Mouse (Mus musculus) heart, embryonic 16.5 days (tissue): ENCODE results near the gene Mgat4a. TPM values are rescaled to one million over a fixed set of nuclear protein-coding genes. Genes with fewer than 3 reads are reported as not detected.

Experiments
- ATAC-seq: fragments of 200-750 bp; cut with Nextera tagmentation; replicated peaks from 2 replicates; pipeline ENCODE4 v1.8.0; 2017; ENCODE audit warnings: moderate number of reproducible peaks; ENCODE audit not compliant: insufficient read depth, low FRiP score; ENCODE audit errors: extremely low read depth
- H3K27ac ChIP-seq: fragments of 300-500 bp; sonication (generic); 2 replicates; pipeline ENCODE4 v1.5.1; 2014; ENCODE audit warnings: mild to moderate bottlenecking, low read length, control low read depth, moderate library complexity
- H3K27me3 ChIP-seq: fragments of 300-500 bp; sonication (generic); 2 replicates; pipeline ENCODE4 v1.6.1; 2014; ENCODE audit warnings: low read length, mixed read lengths; ENCODE audit not compliant: control insufficient read depth, insufficient read depth
- H3K36me3 ChIP-seq: fragments of 300-500 bp; sonication (generic); 2 replicates; pipeline ENCODE4 v1.6.1; 2014; ENCODE audit not compliant: control insufficient read depth, insufficient read depth
- H3K4me1 ChIP-seq: fragments of 300-500 bp; sonication (generic); 2 replicates; pipeline ENCODE4 v1.6.1; 2014; ENCODE audit warnings: low read length, mixed read lengths; ENCODE audit not compliant: control insufficient read depth, insufficient read depth
- H3K4me2 ChIP-seq: fragments of 300-500 bp; sonication (generic); 2 replicates; pipeline ENCODE4 v1.6.1; 2014; ENCODE audit warnings: low read depth, mild to moderate bottlenecking, control low read depth, low read length
- H3K4me3 ChIP-seq: fragments of 300-500 bp; sonication (generic); 2 replicates; pipeline ENCODE4 v1.5.1; 2014; ENCODE audit warnings: mild to moderate bottlenecking, control low read depth, low read length
- H3K9ac ChIP-seq: fragments of 300-500 bp; sonication (generic); 2 replicates; pipeline ENCODE4 v1.6.1; 2014; ENCODE audit warnings: low read length, control low read depth
- H3K9me3 ChIP-seq: fragments of 300-500 bp; sonication (generic); replicated peaks from 2 replicates; pipeline ENCODE4 v1.6.1; 2016; ENCODE audit warnings: low read length; ENCODE audit not compliant: control insufficient read depth
- WGBS: fragments of 180-500 bp; shearing (Covaris S2); extraction: QIAGEN DNeasy Blood & Tissue Kit; methylation state at CpG from one replicate; pipeline ENCODE4 v1.1.7; 2014; 5-methylcytosine and 5-hydroxymethylcytosine counted together
- polyA plus RNA-seq: library from polyadenylated mRNA; unstranded; fragments of >200 nt; fragmentation: Nextera tagmentation; extraction: Ambion mirVana; gene quantifications from 2 replicates; pipeline ENCODE4 v1.2.1, GENCODE M21; 2015

The Mgat4a gene
- polyA plus RNA-seq, 1 experiment from 2014 or later: 5.0 TPM

GRCm38 (mm10) chr1:37442848-37443835 lies 97.7 kb downstream of the Mgat4a start:
- H3K4me2 ChIP-seq: no peak overlapping the region
- no peak overlapping the region for H3K4me3 ChIP-seq
- H3K9me3 ChIP-seq: no peaks in the 10 kb centered on the region
- peaks cover 7% of the 10 kb centered on the region; the same call in 1 of the 2 replicates for H3K36me3 ChIP-seq
- ATAC-seq: no peak
- peaks cover 2% of the 10 kb centered on the region; the same call in 1 of the 2 replicates for H3K4me1 ChIP-seq
- no peaks in the 10 kb centered on the region for H3K27me3 ChIP-seq
- H3K9ac ChIP-seq: no peak overlapping the region
- no peak overlapping the region for H3K27ac ChIP-seq
- WGBS: 89% methylated on average over 16 of the region's 16 CpGs

DNA sequence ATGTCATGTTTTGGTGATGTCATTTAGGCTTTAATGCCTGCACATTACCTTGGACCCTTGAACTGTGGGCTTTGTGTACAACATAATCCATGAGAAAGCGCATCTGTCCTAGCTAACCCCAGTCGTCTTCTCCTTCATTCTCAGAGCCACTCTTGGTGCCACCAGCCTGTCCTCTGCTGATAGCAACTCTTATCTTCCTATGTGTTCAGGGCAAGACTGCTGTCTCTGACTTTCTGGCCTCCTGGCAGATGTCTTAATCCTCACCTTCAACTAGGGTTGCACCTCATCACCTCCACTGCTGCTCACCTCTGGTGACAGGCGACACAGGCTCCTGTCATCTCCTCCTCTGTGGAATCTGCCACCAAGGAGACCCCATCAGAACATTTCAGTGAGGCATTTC lies 104.4 kb downstream of the Mgat4a start:
- WGBS: 68% methylated on average over 3 of the region's 3 CpGs
- ATAC-seq: no peak
- Histone ChIP-seq H3K4me3 (no peak overlapping the region), H3K9me3 (no peaks in the 10 kb centered on the region), H3K9ac (no peak overlapping the region), H3K4me2 (no peak overlapping the region), H3K36me3 (peaks cover 36% of the 10 kb centered on the region), H3K27ac (no peak overlapping the region), H3K4me1 (peaks cover 2% of the 10 kb centered on the region), H3K27me3 (no peaks in the 10 kb centered on the region)

GRCm38 (mm10) chr1:37430297-37430840 lies 110.4 kb downstream of the Mgat4a start:
- WGBS: 2% methylated on average over 40 of the region's 40 CpGs
- Histone ChIP-seq H3K27me3 (no peaks in the 10 kb centered on the region), H3K9me3 (no peaks in the 10 kb centered on the region), H3K27ac (peak overlapping the region; percentile 77), H3K36me3 (peaks cover 27% of the 10 kb centered on the region), H3K9ac (peak overlapping the region; percentile 96), H3K4me1 (peaks cover 15% of the 10 kb centered on the region), H3K4me3 (peak overlapping the region; percentile 97), H3K4me2 (peak overlapping the region; percentile 84)
- ATAC-seq: no peak

DNA sequence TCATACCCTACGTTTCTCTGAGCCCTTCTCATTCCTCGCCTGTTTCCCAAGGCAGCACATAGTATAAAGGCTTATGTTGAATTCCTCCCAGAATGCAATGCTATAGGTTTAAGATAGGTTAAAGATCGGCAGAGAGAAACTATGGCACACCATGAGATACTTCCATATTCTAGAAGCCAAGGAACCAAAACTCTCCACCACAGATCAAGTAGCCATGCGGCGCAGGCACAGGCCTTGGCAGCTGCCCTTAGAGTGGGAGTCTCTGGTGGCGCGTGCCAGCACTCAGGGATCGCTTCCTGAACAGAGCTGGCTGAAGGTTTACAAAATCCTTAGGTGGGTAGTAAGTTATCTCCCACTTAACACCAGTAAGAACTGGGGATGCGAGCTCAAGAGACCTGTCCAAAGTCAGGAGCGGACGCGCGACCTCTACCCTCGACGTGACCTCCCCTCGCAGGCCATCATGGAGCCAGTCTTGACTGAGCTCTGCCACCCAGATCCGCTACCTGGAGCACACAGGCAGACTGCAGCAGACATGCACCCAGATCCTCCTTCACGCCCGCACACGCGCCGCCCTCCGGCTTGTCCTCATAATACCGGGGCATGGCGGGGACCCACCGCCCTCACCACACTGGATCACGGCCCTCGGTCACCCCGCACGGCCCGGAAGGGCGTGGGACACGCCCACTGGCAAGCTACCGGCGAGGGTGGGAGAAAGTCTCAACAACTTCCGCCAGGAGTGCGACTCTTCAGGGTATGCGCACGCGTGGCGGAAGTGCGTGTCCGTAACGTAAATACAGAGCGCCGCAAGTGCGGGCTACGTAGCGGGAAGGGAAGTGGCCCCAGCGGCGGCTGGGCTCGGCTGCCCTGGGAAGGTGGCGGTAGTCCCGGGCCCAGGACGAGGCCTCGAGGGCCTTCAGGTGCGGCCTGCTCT lies 111.2 kb downstream of the Mgat4a start, which contains the start of the genes Coa5 and Unc50:
Coa5 (minus strand) TSS at position 738 of the 931 bp plus-strand sequence.
Unc50 (plus strand) TSS at position 774 of the 931 bp plus-strand sequence.
- Histone ChIP-seq H3K36me3 (peaks cover 28% of the 10 kb centered on the region), H3K9me3 (no peaks in the 10 kb centered on the region), H3K9ac (peak within 1 kb of the TSS; percentile 96), H3K4me1 (peaks cover 15% of the 10 kb centered on the region), H3K27me3 (no peaks in the 10 kb centered on the region), H3K27ac (peak within 1 kb of the TSS; percentile 77), H3K4me2 (peak within 1 kb of the TSS; percentile 84), H3K4me3 (peak within 1 kb of the TSS; percentile 97)
- 2% methylated on average over 57 of the region's 57 CpGs for WGBS
- ATAC-seq: peak; percentile 98

DNA sequence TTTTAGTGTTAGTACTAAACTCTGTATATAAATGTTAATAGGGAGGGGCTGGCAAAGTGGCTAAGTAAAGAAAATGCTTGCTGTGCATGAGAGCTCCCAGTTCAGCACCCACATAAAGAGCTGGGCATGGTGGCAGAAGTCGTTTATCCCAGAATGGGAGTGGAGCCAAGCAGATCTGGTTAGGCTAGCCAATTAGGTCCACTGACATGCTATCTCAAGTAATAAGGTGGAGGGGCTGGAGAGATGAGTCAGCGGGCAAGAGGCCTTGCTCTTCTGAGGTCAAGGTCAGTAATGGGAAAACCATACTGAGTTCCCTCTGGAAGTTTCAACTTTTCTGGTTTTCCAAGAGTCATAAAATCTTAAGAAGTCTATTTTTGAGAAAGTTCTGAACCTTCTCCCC lies 111.9 kb downstream of the Mgat4a start:
- H3K9me3 ChIP-seq: peaks cover 5% of the 10 kb centered on the region
- H3K4me3 ChIP-seq: peak overlapping the region; percentile 97
- H3K36me3 ChIP-seq: peaks cover 31% of the 10 kb centered on the region
- no peaks in the 10 kb centered on the region for H3K27me3 ChIP-seq
- peak overlapping the region; percentile 70 for H3K4me2 ChIP-seq
- WGBS: 36% methylated on average over 2 of the region's 2 CpGs
- H3K27ac ChIP-seq: peak overlapping the region; percentile 57
- no peak for ATAC-seq
- H3K9ac ChIP-seq: peak overlapping the region; percentile 96
- H3K4me1 ChIP-seq: peaks cover 15% of the 10 kb centered on the region

DNA sequence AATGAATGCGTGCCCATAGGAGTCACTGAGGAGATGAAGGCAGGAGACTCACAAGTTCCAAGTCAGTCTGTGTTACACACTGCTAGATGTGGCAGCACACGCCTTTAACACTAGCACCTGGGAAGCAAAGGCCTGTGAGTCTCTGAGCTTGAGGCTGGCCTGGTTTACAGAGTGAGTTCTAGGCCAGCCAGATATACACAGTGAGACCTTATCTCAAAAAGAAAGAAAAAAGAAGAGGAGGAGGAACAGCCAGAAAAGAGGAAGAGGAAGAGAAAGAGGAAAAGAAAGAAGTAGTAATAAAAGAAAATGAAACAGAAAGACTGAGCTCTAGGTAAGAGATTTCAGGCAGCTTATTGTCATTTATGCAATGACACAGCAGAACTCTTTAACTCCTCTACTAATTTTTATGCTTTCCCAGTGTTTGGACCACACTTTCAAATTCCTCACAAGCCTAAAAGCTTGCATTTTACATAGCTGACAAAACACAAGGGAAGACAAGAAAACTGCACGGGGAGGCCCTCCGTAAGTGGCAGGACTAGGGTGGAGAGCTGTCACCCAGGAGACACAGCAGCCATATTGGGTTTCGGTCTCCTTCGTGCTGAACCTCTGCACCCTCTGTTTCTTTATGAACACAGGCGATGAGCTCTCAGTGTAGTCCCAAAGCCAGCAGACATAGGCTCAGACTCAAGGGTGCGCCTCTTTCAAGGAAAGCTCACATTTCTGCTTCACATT lies 113.5 kb downstream of the Mgat4a start:
- peaks cover 29% of the 10 kb centered on the region for H3K36me3 ChIP-seq
- peaks cover 5% of the 10 kb centered on the region for H3K9me3 ChIP-seq

DNA sequence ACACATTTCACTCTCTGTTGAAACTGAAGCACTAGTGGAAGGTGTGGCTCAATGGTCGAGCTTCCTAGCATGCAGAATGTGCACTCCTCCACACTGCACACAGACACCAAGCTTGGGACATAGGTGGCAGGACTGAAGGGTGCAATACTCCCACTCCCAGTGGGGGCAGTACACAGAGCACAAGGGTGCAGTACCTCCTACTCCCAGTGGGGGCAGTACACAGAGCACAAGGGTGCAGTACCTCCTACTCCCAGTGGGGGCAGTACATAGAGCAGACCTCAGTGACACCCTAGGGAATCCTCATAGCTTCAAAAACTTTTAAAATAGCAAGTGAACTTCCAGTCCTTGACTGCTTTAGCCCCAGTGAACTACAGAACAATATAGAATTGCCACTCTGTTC lies 121.4 kb downstream of the Mgat4a start:
- no peak overlapping the region for H3K4me2 ChIP-seq
- peaks cover 26% of the 10 kb centered on the region for H3K36me3 ChIP-seq
- H3K4me1 ChIP-seq: no peaks in the 10 kb centered on the region
- ATAC-seq: peak; percentile 14; the same call in 1 of the 2 replicates
- H3K9ac ChIP-seq: no peak overlapping the region
- no peak overlapping the region for H3K27ac ChIP-seq
- WGBS: 84% methylated on average over 1 of the region's 1 CpGs
- H3K9me3 ChIP-seq: peaks cover 5% of the 10 kb centered on the region
- no peaks in the 10 kb centered on the region for H3K27me3 ChIP-seq
- H3K4me3 ChIP-seq: no peak overlapping the region

More for the DNA sequence above, 113.5 kb downstream of the Mgat4a start:
- Histone ChIP-seq H3K27ac (no peak overlapping the region), H3K27me3 (no peaks in the 10 kb centered on the region), H3K4me1 (peaks cover 15% of the 10 kb centered on the region), H3K4me3 (no peak overlapping the region), H3K4me2 (no peak overlapping the region), H3K9ac (no peak overlapping the region)
- 92% methylated on average over 8 of the region's 8 CpGs for WGBS
- ATAC-seq: no peak

GRCm38 (mm10) chr1:37415394-37415793 lies 125.4 kb downstream of the Mgat4a start:
- no peak overlapping the region for H3K27ac ChIP-seq
- no peaks in the 10 kb centered on the region for H3K27me3 ChIP-seq
- 79% methylated on average over 1 of the region's 1 CpGs for WGBS

More at GRCm38 (mm10) chr1:37415394-37415793, 125.4 kb downstream of the Mgat4a start:
- H3K9me3 ChIP-seq: no peaks in the 10 kb centered on the region
- no peak overlapping the region for H3K4me3 ChIP-seq
- no peak overlapping the region for H3K9ac ChIP-seq
- ATAC-seq: no peak
- no peaks in the 10 kb centered on the region for H3K4me1 ChIP-seq
- peaks cover 18% of the 10 kb centered on the region for H3K36me3 ChIP-seq
- H3K4me2 ChIP-seq: no peak overlapping the region
